Mouse (Mus musculus) adrenal gland (tissue): Measurements from ENCODE around the gene Atp1a1.

Source experiments
- intact Hi-C: fragments of 180-260 bp; cut with DNase I; formaldehyde crosslinking; loops from one replicate; pipeline ENCODE4 v1.15.1; 2025

Atp1a1 gene

GRCm38 (mm10) chr3:101595866-101596630 lies 8.4 kb downstream of the Atp1a1 start:
- intact Hi-C loops, result no loop called here

- intact Hi-C loops, result no loop called here
These were observed 9.5 kb downstream of the Atp1a1 start for GRCm38 (mm10) chr3:101594982-101595381.

- intact Hi-C loops, result no loop called here
These were observed 11.2 kb downstream of the Atp1a1 start for GRCm38 (mm10) chr3:101593266-101593651.

- intact Hi-C loops, result no loop called here
These were observed 11.9 kb downstream of the Atp1a1 start for GRCm38 (mm10) chr3:101592281-101593265.

GRCm38 (mm10) chr3:101590380-101590779 lies 14.1 kb downstream of the Atp1a1 start:
- intact Hi-C loops, result no loop called here

GRCm38 (mm10) chr3:101588299-101588698 lies 16.2 kb downstream of the Atp1a1 start:
- intact Hi-C loops, result no loop called here

- intact Hi-C loops, result no loop called here
These were observed 17.7 kb downstream of the Atp1a1 start for GRCm38 (mm10) chr3:101586794-101587193.

GRCm38 (mm10) chr3:101578072-101578471 lies 26.4 kb downstream of the Atp1a1 start:
- intact Hi-C loops, result loop anchor here (10.0 kb wide), 1 partner anchor 73 kb away; no protein-coding TSS in a partner anchor

- intact Hi-C loops, result loop anchor here (10.0 kb wide), 1 partner anchor 73 kb away; no protein-coding TSS in a partner anchor
These were observed 27.1 kb downstream of the Atp1a1 start for GRCm38 (mm10) chr3:101577361-101577760.

GRCm38 (mm10) chr3:101575527-101576085 lies 28.9 kb downstream of the Atp1a1 start:
- intact Hi-C loops, result loop anchor here (10.0 kb wide), 1 partner anchor 71 kb away; no protein-coding TSS in a partner anchor

GRCm38 (mm10) chr3:101574463-101575193 lies 29.9 kb downstream of the Atp1a1 start:
- intact Hi-C loops, result loop anchor here (10.0 kb wide), 1 partner anchor 70 kb away; no protein-coding TSS in a partner anchor

- intact Hi-C loops, result loop anchor here (10.0 kb wide), 1 partner anchor 68 kb away; no protein-coding TSS in a partner anchor
These were observed 31.5 kb downstream of the Atp1a1 start for GRCm38 (mm10) chr3:101572991-101573390.

GRCm38 (mm10) chr3:101572174-101572626 lies 32.3 kb downstream of the Atp1a1 start:
- intact Hi-C loops, result loop anchor here (10.0 kb wide), 1 partner anchor 67 kb away; no protein-coding TSS in a partner anchor

GRCm38 (mm10) chr3:101571515-101572130 lies 32.9 kb downstream of the Atp1a1 start:
- intact Hi-C loops, result loop anchor here (10.0 kb wide), 1 partner anchor 67 kb away; no protein-coding TSS in a partner anchor

GRCm38 (mm10) chr3:101570747-101571514 lies 33.6 kb downstream of the Atp1a1 start:
- intact Hi-C loops, result loop anchor here (10.0 kb wide), 1 partner anchor 66 kb away; no protein-coding TSS in a partner anchor

- intact Hi-C loops, result loop anchor here (10.0 kb wide), 1 partner anchor 65 kb away; no protein-coding TSS in a partner anchor
These were observed 34.2 kb downstream of the Atp1a1 start for GRCm38 (mm10) chr3:101570246-101570645.

GRCm38 (mm10) chr3:101568627-101569026 lies 35.9 kb downstream of the Atp1a1 start:
- intact Hi-C loops, result no loop called here

GRCm38 (mm10) chr3:101564011-101564410 lies 40.5 kb downstream of the Atp1a1 start:
- intact Hi-C loops, result no loop called here
